Mouse (Mus musculus) heart, embryonic 16.5 days (tissue): ENCODE data around the gene Amn1. TPM values are rescaled to one million over a fixed set of nuclear protein-coding genes. Genes with fewer than 3 reads are reported as not detected.
"Not testable (repeated sequence)": the region's sequence is repeated elsewhere in the genome, so short reads cannot be mapped to it uniquely, and the experiment has no call there.

Source experiments
- ATAC-seq: fragments of 200-750 bp; cut with Nextera tagmentation; replicated peaks from 2 replicates; pipeline ENCODE4 v1.8.0; 2017; ENCODE audit warnings: moderate number of reproducible peaks; ENCODE audit not compliant: insufficient read depth, low FRiP score; ENCODE audit errors: extremely low read depth
- H3K27ac ChIP-seq: fragments of 300-500 bp; sonication (generic); 2 replicates; pipeline ENCODE4 v1.5.1; 2014; ENCODE audit warnings: mild to moderate bottlenecking, low read length, control low read depth, moderate library complexity
- H3K27me3 ChIP-seq: fragments of 300-500 bp; sonication (generic); 2 replicates; pipeline ENCODE4 v1.6.1; 2014; ENCODE audit warnings: low read length, mixed read lengths; ENCODE audit not compliant: control insufficient read depth, insufficient read depth
- H3K36me3 ChIP-seq: fragments of 300-500 bp; sonication (generic); 2 replicates; pipeline ENCODE4 v1.6.1; 2014; ENCODE audit not compliant: control insufficient read depth, insufficient read depth
- H3K4me1 ChIP-seq: fragments of 300-500 bp; sonication (generic); 2 replicates; pipeline ENCODE4 v1.6.1; 2014; ENCODE audit warnings: low read length, mixed read lengths; ENCODE audit not compliant: control insufficient read depth, insufficient read depth
- H3K4me2 ChIP-seq: fragments of 300-500 bp; sonication (generic); 2 replicates; pipeline ENCODE4 v1.6.1; 2014; ENCODE audit warnings: low read depth, mild to moderate bottlenecking, control low read depth, low read length
- H3K4me3 ChIP-seq: fragments of 300-500 bp; sonication (generic); 2 replicates; pipeline ENCODE4 v1.5.1; 2014; ENCODE audit warnings: mild to moderate bottlenecking, control low read depth, low read length
- H3K9ac ChIP-seq: fragments of 300-500 bp; sonication (generic); 2 replicates; pipeline ENCODE4 v1.6.1; 2014; ENCODE audit warnings: low read length, control low read depth
- H3K9me3 ChIP-seq: fragments of 300-500 bp; sonication (generic); replicated peaks from 2 replicates; pipeline ENCODE4 v1.6.1; 2016; ENCODE audit warnings: low read length; ENCODE audit not compliant: control insufficient read depth
- WGBS: fragments of 180-500 bp; shearing (Covaris S2); extraction: QIAGEN DNeasy Blood & Tissue Kit; methylation state at CpG from one replicate; pipeline ENCODE4 v1.1.7; 2014; 5-methylcytosine and 5-hydroxymethylcytosine counted together
- polyA plus RNA-seq: library from polyadenylated mRNA; unstranded; fragments of >200 nt; fragmentation: Nextera tagmentation; extraction: Ambion mirVana; gene quantifications from 2 replicates; pipeline ENCODE4 v1.2.1, GENCODE M21; 2015

The Amn1 gene
- polyA plus RNA-seq, 1 experiment from 2014 or later = 24.4 TPM

GRCm38 (mm10) chr6:149167672-149168071 lies 20.8 kb downstream of the Amn1 start:
- no peak for ATAC-seq
- Histone ChIP-seq H3K9ac (no peak overlapping the region), H3K4me1 (no peaks in the 10 kb centered on the region), H3K9me3 (peaks cover 8% of the 10 kb centered on the region), H3K27me3 (no peaks in the 10 kb centered on the region), H3K4me2 (no peak overlapping the region), H3K36me3 (peaks cover 29% of the 10 kb centered on the region), H3K4me3 (no peak overlapping the region), H3K27ac (no peak overlapping the region)
- 97% methylated on average over 1 of the region's 1 CpGs for WGBS

- not testable (repeated sequence) for H3K9me3 ChIP-seq, H3K27ac ChIP-seq, H3K9ac ChIP-seq, H3K4me3 ChIP-seq, H3K27me3 ChIP-seq, H3K4me1 ChIP-seq, ATAC-seq, H3K4me2 ChIP-seq
- H3K36me3 ChIP-seq = peaks cover 33% of the 10 kb centered on the region
- WGBS = 40% methylated on average over 3 of the region's 4 CpGs
Observed at GRCm38 (mm10) chr6:149167038-149167437, 21.5 kb downstream of the Amn1 start.

- H3K4me1 ChIP-seq = peaks cover 4% of the 10 kb centered on the region
- H3K27me3 ChIP-seq = no peaks in the 10 kb centered on the region
- no peaks in the 10 kb centered on the region for H3K9me3 ChIP-seq
- ATAC-seq = no peak
- 33% methylated on average over 3 of the region's 3 CpGs for WGBS
- H3K36me3 ChIP-seq = peaks cover 3% of the 10 kb centered on the region; the same call in 1 of the 2 replicates
- H3K27ac ChIP-seq = no peak overlapping the region
- H3K4me2 ChIP-seq = no peak overlapping the region
- no peak overlapping the region for H3K4me3 ChIP-seq
- no peak overlapping the region for H3K9ac ChIP-seq
Observed at GRCm38 (mm10) chr6:149155031-149155841, 33.3 kb downstream of the Amn1 start.

GRCm38 (mm10) chr6:149154116-149155030 lies 34.1 kb downstream of the Amn1 start:
- no peak for ATAC-seq

GRCm38 (mm10) chr6:149153473-149154115 lies 34.9 kb downstream of the Amn1 start:
- Histone ChIP-seq H3K4me2 (no peak overlapping the region), H3K9me3 (no peaks in the 10 kb centered on the region)

More at GRCm38 (mm10) chr6:149154116-149155030, 34.1 kb downstream of the Amn1 start:
- Histone ChIP-seq H3K4me1 (peaks cover 4% of the 10 kb centered on the region), H3K4me3 (no peak overlapping the region), H3K9me3 (no peaks in the 10 kb centered on the region), H3K27me3 (no peaks in the 10 kb centered on the region), H3K9ac (no peak overlapping the region), H3K36me3 (peaks cover 3% of the 10 kb centered on the region; the same call in 1 of the 2 replicates), H3K4me2 (no peak overlapping the region), H3K27ac (no peak overlapping the region; the same call in 1 of the 2 replicates)
- WGBS = 19% methylated on average over 8 of the region's 8 CpGs

GRCm38 (mm10) chr6:149152119-149152518 lies 36.4 kb downstream of the Amn1 start:
- whole genome bisulfite sequencing = 89% methylated on average over 2 of the region's 2 CpGs
- no peak overlapping the region for H3K4me3 ChIP-seq
- no peaks in the 10 kb centered on the region for H3K27me3 ChIP-seq
- no peak overlapping the region for H3K4me2 ChIP-seq
- ATAC-seq = no peak
- peaks cover 3% of the 10 kb centered on the region; the same call in 1 of the 2 replicates for H3K36me3 ChIP-seq
- no peak overlapping the region for H3K9ac ChIP-seq
- no peak overlapping the region for H3K27ac ChIP-seq
- no peaks in the 10 kb centered on the region for H3K9me3 ChIP-seq
- H3K4me1 ChIP-seq = peaks cover 4% of the 10 kb centered on the region

More at GRCm38 (mm10) chr6:149153473-149154115, 34.9 kb downstream of the Amn1 start:
- no peak overlapping the region; the same call in 1 of the 2 replicates for H3K27ac ChIP-seq
- H3K9ac ChIP-seq = no peak overlapping the region
- H3K27me3 ChIP-seq = no peaks in the 10 kb centered on the region
- peaks cover 4% of the 10 kb centered on the region for H3K4me1 ChIP-seq
- no peak for ATAC-seq
- no peak overlapping the region for H3K4me3 ChIP-seq
- 33% methylated on average over 6 of the region's 6 CpGs for WGBS
- peaks cover 3% of the 10 kb centered on the region; the same call in 1 of the 2 replicates for H3K36me3 ChIP-seq

GRCm38 (mm10) chr6:149148436-149149229 lies 39.9 kb downstream of the Amn1 start:
- no peaks in the 10 kb centered on the region for H3K27me3 ChIP-seq
- ATAC-seq = no peak
- H3K36me3 ChIP-seq = peaks cover 7% of the 10 kb centered on the region; the same call in 1 of the 2 replicates
- H3K27ac ChIP-seq = no peak overlapping the region
- H3K4me3 ChIP-seq = no peak overlapping the region
- no peaks in the 10 kb centered on the region for H3K9me3 ChIP-seq
- no peak overlapping the region for H3K4me2 ChIP-seq
- no peaks in the 10 kb centered on the region; the same call in 1 of the 2 replicates for H3K4me1 ChIP-seq
- no peak overlapping the region for H3K9ac ChIP-seq
- WGBS = 74% methylated on average over 7 of the region's 7 CpGs

- WGBS = 93% methylated on average over 1 of the region's 1 CpGs
- Histone ChIP-seq H3K27me3 (no peaks in the 10 kb centered on the region), H3K4me2 (no peak overlapping the region), H3K9ac (no peak overlapping the region), H3K4me3 (no peak overlapping the region), H3K9me3 (no peaks in the 10 kb centered on the region), H3K36me3 (peaks cover 7% of the 10 kb centered on the region; the same call in 1 of the 2 replicates), H3K27ac (no peak overlapping the region), H3K4me1 (peaks cover 7% of the 10 kb centered on the region)
- no peak for ATAC-seq
Observed at GRCm38 (mm10) chr6:149145143-149145542, 43.4 kb downstream of the Amn1 start.
